Mouse (Mus musculus): ENCODE measurements around the gene Iqschfp. TPM values are rescaled to one million over a fixed set of nuclear protein-coding genes. Genes with fewer than 3 reads are reported as not detected.

The Iqschfp gene
- polyA plus RNA-seq, 1 experiment from 2014 or later, result 0.54 TPM

DNA sequence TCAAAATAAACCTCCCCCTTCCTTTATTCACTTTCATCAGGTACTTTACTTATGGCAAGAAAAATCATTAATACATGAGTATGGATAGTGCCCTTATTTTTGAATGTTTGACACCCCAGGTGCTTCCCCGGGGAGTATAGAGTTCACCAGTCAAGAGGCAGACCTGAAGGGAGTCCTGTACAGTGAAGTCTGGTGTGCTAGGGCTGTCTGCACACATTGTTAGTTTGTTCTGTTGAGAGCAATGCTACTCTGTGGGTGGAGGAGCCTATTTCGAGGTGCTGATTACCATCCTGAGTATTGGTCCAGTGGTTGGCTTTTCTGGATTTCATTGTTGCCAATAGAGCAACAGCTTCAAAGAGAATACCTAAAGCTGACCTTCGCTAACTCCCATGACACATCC lies 26.1 kb downstream of the Iqschfp start:
- no peaks in the 10 kb centered on the region for H3K9me3 ChIP-seq
- no peak for ATAC-seq (ENCODE audit: insufficient number of reproducible peaks, low FRiP score, low TSS enrichment, low read depth)
- no peaks in the 10 kb centered on the region for H3K4me1 ChIP-seq
- H3K9ac ChIP-seq, result no peak overlapping the region
- no peak overlapping the region for H3K27ac ChIP-seq
- 85% methylated on average over 3 of the region's 3 CpGs for WGBS
- no peaks in the 10 kb centered on the region for H3K36me3 ChIP-seq
- H3K4me2 ChIP-seq, result no peak overlapping the region
- no peak overlapping the region for H3K4me3 ChIP-seq
- no peaks in the 10 kb centered on the region for H3K27me3 ChIP-seq

DNA sequence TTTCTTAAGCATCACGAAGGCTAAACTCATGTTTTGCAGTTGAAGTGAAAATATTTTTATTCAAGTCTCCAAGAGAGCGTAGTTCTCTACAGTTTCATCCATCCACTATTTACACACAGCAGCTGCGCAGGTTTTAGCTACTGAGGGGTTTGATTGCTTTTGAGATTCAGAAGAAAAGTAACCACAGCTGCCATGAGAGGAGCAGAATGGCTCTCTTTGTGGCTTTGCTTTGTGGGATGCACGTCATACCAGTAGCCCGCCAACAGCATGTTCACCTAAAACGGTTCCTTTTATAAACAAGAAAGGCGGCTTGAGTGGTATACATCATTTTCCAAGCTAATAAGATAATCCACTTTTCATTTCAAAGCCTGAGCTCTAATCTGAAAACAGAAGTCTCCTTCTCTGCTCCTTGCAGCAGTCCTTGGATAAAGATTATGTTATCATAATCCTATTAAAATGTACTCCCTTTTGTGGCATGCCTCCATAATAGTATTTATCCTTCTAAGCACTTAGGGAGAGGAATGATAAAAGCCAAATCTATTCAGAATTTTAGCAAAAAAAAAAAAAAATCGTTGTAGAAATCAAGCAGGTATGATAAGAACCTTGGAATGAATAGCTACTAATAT lies 26.7 kb downstream of the Iqschfp start:
- Histone ChIP-seq H3K9me3 (no peaks in the 10 kb centered on the region), H3K27me3 (no peaks in the 10 kb centered on the region), H3K4me1 (no peaks in the 10 kb centered on the region), H3K9ac (no peak overlapping the region), H3K4me3 (no peak overlapping the region), H3K36me3 (no peaks in the 10 kb centered on the region), H3K4me2 (no peak overlapping the region), H3K27ac (no peak overlapping the region)
- no peak for ATAC-seq (ENCODE audit: insufficient number of reproducible peaks, low FRiP score, low TSS enrichment, low read depth)
- WGBS, result 74% methylated on average over 8 of the region's 8 CpGs

DNA sequence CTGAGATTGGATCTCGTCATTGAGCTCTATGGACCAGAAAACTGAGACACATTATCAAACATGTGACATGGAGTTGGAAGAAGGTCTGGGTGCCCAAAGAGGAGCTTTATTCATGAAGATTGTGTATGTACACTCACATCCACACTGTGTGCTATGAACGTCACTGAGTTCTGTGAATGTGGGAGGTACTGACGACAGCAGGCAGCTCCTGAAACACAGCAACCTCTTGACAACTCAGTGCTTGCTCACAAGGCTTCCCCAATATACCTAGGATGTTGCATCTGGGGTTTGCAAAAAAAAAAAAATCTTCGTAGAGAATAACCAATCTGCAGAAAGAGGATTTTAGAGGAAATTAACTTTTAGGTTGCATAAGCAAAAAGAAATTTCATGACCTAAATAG lies 31.1 kb downstream of the Iqschfp start:
- ATAC-seq (ENCODE audit: insufficient number of reproducible peaks, low FRiP score, low TSS enrichment, low read depth), result no peak
- H3K4me1 ChIP-seq, result no peaks in the 10 kb centered on the region
- no peaks in the 10 kb centered on the region for H3K36me3 ChIP-seq
- H3K4me3 ChIP-seq, result no peak overlapping the region
- H3K27ac ChIP-seq, result no peak overlapping the region
- 81% methylated on average over 4 of the region's 4 CpGs for WGBS
- H3K9me3 ChIP-seq, result no peaks in the 10 kb centered on the region
- no peaks in the 10 kb centered on the region for H3K27me3 ChIP-seq
- H3K4me2 ChIP-seq, result no peak overlapping the region
- no peak overlapping the region for H3K9ac ChIP-seq

DNA sequence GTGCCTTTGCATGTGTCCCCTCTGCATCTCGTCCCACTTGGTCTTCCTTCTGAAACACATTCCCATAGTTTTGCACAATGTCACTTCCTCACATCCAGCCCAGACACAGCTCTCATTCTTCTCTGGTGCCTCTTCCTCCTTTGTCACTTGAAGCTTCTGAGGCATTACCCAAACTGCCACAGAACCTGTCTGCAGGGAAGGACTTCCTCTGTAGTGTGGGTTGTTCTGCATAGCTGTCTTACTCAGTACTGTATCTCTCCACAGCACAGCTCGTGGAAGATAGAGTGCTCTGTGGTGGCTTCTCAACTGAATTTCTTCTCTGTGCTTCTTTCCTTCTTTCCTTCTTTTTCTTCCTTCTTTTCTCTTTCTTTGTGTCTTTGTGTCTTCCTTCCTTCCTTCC lies 33.4 kb downstream of the Iqschfp start:
- Histone ChIP-seq H3K9me3 (no peaks in the 10 kb centered on the region), H3K4me2 (no peak overlapping the region), H3K4me1 (no peaks in the 10 kb centered on the region), H3K4me3 (no peak overlapping the region), H3K27me3 (no peaks in the 10 kb centered on the region), H3K9ac (no peak overlapping the region), H3K36me3 (no peaks in the 10 kb centered on the region), H3K27ac (no peak overlapping the region)
- 70% methylated on average over 2 of the region's 2 CpGs for WGBS
- ATAC-seq (ENCODE audit: insufficient number of reproducible peaks, low FRiP score, low TSS enrichment, low read depth), result no peak

DNA sequence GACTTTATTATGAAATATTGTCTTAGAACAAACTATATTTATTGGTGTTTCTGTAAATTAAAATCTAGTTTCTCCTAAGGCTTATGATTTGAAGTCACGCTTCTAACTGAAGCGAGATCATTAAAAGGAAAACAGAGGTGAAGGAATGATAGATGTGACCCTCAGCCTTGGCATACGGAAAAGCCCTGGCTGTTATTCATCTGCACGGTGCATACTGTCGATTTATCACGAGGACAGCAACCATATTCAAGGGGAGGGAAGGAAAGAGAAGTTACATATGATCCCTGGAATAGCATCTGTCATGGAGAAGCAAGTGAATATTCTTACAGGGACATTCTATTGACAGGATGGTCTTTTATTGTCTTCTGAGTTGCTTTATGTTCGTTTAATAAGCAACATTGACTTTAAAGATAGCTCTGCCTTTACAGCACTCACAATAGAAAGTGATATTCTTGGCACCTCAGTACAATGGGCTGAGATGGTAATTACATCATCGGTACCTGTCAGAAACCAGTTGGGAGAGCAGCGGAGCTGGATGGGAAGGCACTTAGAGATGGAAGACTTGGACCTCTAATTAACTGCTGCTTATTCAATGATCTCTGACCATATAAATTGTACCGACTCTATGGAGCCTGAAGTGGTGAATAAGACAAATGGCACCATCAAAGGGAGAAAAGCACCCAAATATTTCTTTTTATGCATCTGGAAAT lies 38.5 kb downstream of the Iqschfp start:
- no peak overlapping the region for H3K4me2 ChIP-seq
- 84% methylated on average over 10 of the region's 10 CpGs for WGBS
- no peaks in the 10 kb centered on the region for H3K4me1 ChIP-seq
- no peak overlapping the region for H3K27ac ChIP-seq
- H3K9me3 ChIP-seq, result no peaks in the 10 kb centered on the region
- no peaks in the 10 kb centered on the region for H3K27me3 ChIP-seq
- no peaks in the 10 kb centered on the region for H3K36me3 ChIP-seq
- no peak overlapping the region for H3K9ac ChIP-seq
- H3K4me3 ChIP-seq, result no peak overlapping the region
- no peak for ATAC-seq (ENCODE audit: insufficient number of reproducible peaks, low FRiP score, low TSS enrichment, low read depth)

DNA sequence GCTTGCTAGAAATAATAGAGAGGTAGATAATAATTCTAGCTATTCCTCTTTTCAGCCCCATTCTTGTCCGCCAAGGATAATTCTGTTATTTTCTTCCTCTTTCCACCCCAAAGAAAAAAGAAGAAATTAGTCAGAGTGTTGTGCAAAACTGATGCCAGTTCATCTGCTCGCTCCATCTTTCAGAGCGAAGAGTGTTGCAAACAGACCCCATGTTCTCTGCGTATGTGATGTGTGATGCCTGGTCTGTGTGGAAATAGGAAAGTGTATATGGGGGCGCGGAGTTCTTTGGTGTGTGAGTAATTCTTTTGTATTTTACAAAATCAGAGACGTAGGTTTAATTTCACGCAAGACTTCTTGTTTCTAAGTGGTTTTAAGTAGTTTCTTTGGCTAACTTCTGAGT lies 39.1 kb downstream of the Iqschfp start:
- Histone ChIP-seq H3K9me3 (no peaks in the 10 kb centered on the region), H3K27me3 (no peaks in the 10 kb centered on the region), H3K9ac (no peak overlapping the region), H3K4me2 (no peak overlapping the region), H3K4me1 (no peaks in the 10 kb centered on the region), H3K36me3 (no peaks in the 10 kb centered on the region), H3K4me3 (no peak overlapping the region), H3K27ac (no peak overlapping the region)
- no peak for ATAC-seq (ENCODE audit: insufficient number of reproducible peaks, low FRiP score, low TSS enrichment, low read depth)
- WGBS, result 90% methylated on average over 8 of the region's 8 CpGs

DNA sequence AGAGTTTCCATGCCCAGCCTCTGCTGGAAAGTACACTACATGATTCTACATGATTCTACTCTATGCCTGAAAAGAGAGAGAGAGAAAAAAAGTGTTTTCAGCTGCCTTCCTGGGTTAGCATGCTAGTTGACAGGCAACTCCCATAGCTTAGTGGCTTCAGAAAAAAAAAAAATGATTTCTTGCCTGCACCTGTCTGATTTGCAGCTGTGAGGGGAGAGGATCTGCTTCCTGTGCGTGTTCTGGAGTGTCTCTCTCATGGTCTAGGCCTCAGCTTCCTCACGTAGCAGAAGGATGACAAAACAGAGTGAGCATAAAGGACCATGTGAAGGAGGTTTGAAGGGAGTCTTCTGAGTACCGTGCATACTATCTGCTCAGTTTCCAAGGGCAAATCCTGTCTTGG lies 39.9 kb downstream of the Iqschfp start:
- no peaks in the 10 kb centered on the region for H3K9me3 ChIP-seq
- H3K4me1 ChIP-seq, result no peaks in the 10 kb centered on the region
- no peaks in the 10 kb centered on the region for H3K36me3 ChIP-seq
- WGBS, result 61% methylated on average over 3 of the region's 3 CpGs
- H3K27ac ChIP-seq, result no peak overlapping the region
- H3K4me2 ChIP-seq, result no peak overlapping the region
- no peaks in the 10 kb centered on the region for H3K27me3 ChIP-seq
- ATAC-seq (ENCODE audit: insufficient number of reproducible peaks, low FRiP score, low TSS enrichment, low read depth), result no peak
- no peak overlapping the region for H3K9ac ChIP-seq
- no peak overlapping the region for H3K4me3 ChIP-seq

DNA sequence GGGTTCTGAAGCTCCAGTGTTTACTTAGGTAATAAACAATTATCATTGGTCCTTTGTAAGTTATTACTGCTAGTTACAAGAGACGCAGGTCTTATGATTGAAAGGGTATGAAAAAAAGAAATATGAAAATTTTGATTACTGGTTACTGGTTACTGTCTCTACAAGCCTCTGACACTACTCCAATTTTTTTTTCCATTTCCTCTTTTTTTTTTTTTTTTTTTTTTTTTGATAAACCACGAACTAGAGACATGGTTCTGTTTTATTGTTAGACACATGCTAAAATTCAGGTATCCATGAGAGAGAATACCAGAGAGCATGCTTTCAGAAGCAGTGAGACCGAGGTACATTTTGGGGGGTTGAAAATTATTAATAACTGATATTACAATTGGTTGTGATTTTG lies 43.8 kb downstream of the Iqschfp start:
- 69% methylated on average over 3 of the region's 3 CpGs for WGBS

DNA sequence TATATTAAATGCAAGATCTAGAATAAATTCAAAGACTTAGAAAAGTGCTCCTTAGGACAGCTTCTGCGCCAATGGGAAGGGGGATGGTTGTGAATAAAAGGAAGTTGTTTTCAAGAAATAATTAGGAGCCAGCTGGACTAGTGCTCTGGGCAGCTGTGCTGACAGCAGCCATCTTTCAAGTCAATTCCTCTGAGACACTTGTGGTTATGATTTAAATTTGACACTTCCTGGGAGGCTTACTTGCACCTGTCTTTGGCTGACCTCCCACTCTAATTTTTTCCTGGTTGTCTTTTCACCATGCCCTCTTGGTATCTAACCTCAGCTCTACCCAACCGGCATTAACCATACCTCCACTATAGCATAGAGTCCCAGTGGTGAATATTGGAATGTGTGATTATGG lies 55.0 kb downstream of the Iqschfp start:
- Histone ChIP-seq H3K9me3 (no peaks in the 10 kb centered on the region), H3K4me1 (no peaks in the 10 kb centered on the region), H3K27me3 (no peaks in the 10 kb centered on the region), H3K4me3 (no peak overlapping the region), H3K9ac (no peak overlapping the region), H3K27ac (no peak overlapping the region), H3K4me2 (no peak overlapping the region), H3K36me3 (no peaks in the 10 kb centered on the region)
- ATAC-seq (ENCODE audit: insufficient number of reproducible peaks, low FRiP score, low TSS enrichment, low read depth), result no peak
- WGBS, result 70% methylated on average over 2 of the region's 2 CpGs

More for the DNA sequence above, 43.8 kb downstream of the Iqschfp start:
- Histone ChIP-seq H3K27ac (no peak overlapping the region), H3K36me3 (no peaks in the 10 kb centered on the region), H3K27me3 (no peaks in the 10 kb centered on the region), H3K4me3 (no peak overlapping the region), H3K4me1 (no peaks in the 10 kb centered on the region), H3K4me2 (no peak overlapping the region), H3K9me3 (no peaks in the 10 kb centered on the region), H3K9ac (no peak overlapping the region)
- no peak for ATAC-seq (ENCODE audit: insufficient number of reproducible peaks, low FRiP score, low TSS enrichment, low read depth)

DNA sequence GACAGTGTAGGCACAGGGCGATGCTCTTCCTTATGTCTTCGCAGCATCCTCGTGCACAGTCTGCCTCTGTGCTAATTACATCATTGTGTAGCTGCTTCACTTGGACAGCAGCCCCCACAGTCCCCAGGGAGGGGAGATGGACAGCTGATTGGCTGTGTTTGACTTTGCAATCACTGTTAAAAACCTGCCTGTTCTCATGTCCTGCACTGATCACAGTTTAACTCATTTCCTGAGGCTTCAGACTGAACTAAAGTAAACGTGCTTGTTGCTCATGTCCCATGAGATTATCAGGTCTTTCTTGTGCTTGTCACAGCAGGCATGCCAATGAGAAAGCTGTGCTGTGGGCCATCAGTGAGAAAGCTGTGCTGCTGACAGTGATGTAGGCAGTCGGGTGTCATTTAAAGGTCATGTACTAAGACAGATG lies 60.5 kb downstream of the Iqschfp start:
- Histone ChIP-seq H3K9ac (no peak overlapping the region), H3K27me3 (no peaks in the 10 kb centered on the region), H3K4me1 (no peaks in the 10 kb centered on the region), H3K4me3 (no peak overlapping the region), H3K27ac (no peak overlapping the region), H3K9me3 (no peaks in the 10 kb centered on the region), H3K36me3 (no peaks in the 10 kb centered on the region), H3K4me2 (no peak overlapping the region)
- 56% methylated on average over 5 of the region's 5 CpGs for WGBS
- ATAC-seq (ENCODE audit: insufficient number of reproducible peaks, low FRiP score, low TSS enrichment, low read depth), result no peak

DNA sequence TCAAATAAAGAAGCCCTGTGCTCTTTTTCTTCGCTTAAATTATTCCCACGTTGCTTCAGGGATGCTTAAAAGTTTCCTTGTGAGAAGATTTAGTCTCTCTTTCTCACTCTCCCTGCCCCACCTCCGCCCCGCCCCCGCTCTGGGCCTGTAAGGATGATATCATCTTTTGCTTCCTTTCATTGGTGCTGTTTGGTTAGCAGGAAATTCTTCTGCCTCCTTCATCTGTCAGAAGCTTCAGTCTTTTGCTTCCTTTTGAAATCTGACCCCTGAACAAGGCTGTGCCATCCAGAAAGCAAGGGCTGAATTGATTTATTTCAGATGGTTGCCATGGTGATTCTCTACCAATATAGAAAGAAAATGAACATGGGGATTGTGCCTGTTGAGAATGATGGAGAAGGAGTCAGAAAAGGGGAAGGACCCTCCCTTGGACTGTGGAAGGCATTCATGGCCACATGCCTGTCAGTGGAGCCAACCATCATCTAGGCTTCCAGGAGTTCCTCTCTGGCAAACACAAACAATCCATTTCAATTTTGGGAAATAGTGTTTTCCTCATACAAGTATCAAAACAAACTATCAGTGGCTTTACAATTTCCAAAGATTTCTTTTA lies 62.5 kb downstream of the Iqschfp start:
- H3K4me1 ChIP-seq, result no peaks in the 10 kb centered on the region
- no peak overlapping the region for H3K4me2 ChIP-seq
- H3K27me3 ChIP-seq, result no peaks in the 10 kb centered on the region
- no peaks in the 10 kb centered on the region for H3K9me3 ChIP-seq
- 36% methylated on average over 5 of the region's 5 CpGs for WGBS
- H3K4me3 ChIP-seq, result no peak overlapping the region
- ATAC-seq (ENCODE audit: insufficient number of reproducible peaks, low FRiP score, low TSS enrichment, low read depth), result no peak
- H3K36me3 ChIP-seq, result no peaks in the 10 kb centered on the region
- H3K9ac ChIP-seq, result no peak overlapping the region
- H3K27ac ChIP-seq, result no peak overlapping the region

DNA sequence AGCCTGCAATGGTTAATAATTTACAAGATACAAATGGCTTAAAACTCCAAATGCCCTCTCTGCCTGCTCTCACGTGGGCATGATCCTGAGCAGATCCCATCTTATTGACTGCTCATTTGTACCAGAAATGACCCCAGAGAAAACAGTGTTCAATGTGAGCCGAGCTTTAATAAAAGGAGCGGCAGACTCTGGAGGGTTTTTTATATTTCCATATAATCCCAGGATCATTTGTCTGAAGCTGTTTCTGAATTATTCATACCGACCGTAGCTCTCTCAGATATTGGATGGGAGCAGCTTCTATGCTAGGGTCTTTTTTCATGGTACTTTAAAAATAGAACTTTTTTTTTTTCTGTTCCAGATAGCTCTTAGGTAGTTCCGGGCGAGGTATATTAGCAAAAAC lies 67.6 kb downstream of the Iqschfp start:
- no peak for ATAC-seq (ENCODE audit: insufficient number of reproducible peaks, low FRiP score, low TSS enrichment, low read depth)
- Histone ChIP-seq H3K27me3 (no peaks in the 10 kb centered on the region), H3K9ac (no peak overlapping the region), H3K4me2 (no peak overlapping the region), H3K27ac (no peak overlapping the region), H3K9me3 (no peaks in the 10 kb centered on the region), H3K36me3 (no peaks in the 10 kb centered on the region), H3K4me1 (no peaks in the 10 kb centered on the region), H3K4me3 (no peak overlapping the region)
- 50% methylated on average over 7 of the region's 7 CpGs for WGBS
